In the genomic region with DNA sequence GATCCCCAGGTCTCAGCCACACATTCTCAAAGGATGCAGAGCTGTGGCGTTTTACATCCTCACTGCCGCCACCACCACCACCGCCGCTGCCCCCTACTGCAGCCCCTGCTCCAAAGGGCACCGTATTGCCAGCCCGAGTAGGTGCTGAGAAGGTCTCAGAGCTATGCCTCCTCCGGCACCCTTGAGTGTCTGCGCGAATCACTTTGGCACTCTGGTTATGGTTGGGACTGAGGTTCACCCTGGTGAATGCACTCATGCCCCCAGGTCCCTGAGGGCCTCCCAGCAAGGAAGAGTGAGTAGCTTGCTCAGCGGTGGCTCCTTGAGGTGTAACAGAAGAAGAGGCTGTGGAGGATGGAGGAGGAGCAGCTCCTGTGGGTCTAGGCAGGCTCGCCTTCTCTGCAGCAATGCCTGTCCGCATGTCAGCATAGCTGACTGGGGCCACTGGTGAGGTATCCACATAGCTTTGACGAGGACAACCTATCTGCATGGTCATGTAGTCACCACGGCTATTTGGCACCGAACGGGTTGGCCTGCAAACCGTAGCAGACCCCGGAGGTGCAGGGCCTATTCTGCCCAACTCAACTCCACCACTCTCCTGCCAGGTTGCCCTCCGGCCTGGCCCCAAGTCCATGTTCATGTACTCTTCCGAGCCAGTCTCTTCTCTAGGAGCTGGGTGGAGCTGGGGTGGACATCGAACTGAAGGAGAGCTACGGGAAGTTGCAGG, we compare ENCODE assay signal across 9 mouse cellular contexts. TPM values are rescaled to one million over a fixed set of nuclear protein-coding genes. Genes with fewer than 3 reads are reported as not detected.
DNase-seq lines count a peak whose midpoint lies in the region; ATAC-seq and TF ChIP-seq lines count a peak whose summit lies in the region.
"Had no signal": no experiment of that assay in that cellular context is flagged by ENCODE, and none has a peak within 500 bp of the region (broad histone marks: within the 10 kb centered on the region; RNA-seq: fewer than 3 reads in every experiment).

No protein-coding gene starts in this region.

- peak; percentile 17 to 22 for DNase-seq in left cerebral cortex, postnatal 36 days (ENCODE audit: low spot score in 2 of 2)
- no peak for DNase-seq in left cerebral cortex, adult 8-10 months (ENCODE audit: low spot score in 2 of 2)
- DNase-seq in adrenal gland, postnatal 36 days, result peak; percentile 8 to 21
- no peak for DNase-seq in hindbrain, embryonic 14.5 days (ENCODE audit: low spot score)
- DNase-seq in liver, embryonic 13.5 days, result no peak
- peak; percentile 15 for DNase-seq in stomach, postnatal 0 days (ENCODE audit: low spot score)
- DNase-seq in frontal cortex, adult 2 months (ENCODE audit: extremely low spot score in 1 of 2, low spot score in 1 of 2), result no peak

- H3K4me1 ChIP-seq in forebrain, embryonic 16.5 days (replicated peaks; ENCODE audit: control insufficient read depth, insufficient read depth, low read length), result peaks cover 56% of the 10 kb centered on the region
- H3K4me1 ChIP-seq in hindbrain, embryonic 14.5 days (replicated peaks; ENCODE audit: control insufficient read depth, insufficient read depth, low read length), result peaks cover 60% of the 10 kb centered on the region
- peaks cover 35% of the 10 kb centered on the region for H3K4me1 ChIP-seq in liver, embryonic 13.5 days (replicated peaks)
- peaks cover 6% of the 10 kb centered on the region; the same call in 1 of the 2 replicates for H3K4me1 ChIP-seq in stomach, postnatal 0 days (replicated peaks; ENCODE audit: control insufficient read depth, insufficient read depth)

- no peaks in the 10 kb centered on the region for H3K36me3 ChIP-seq in forebrain, embryonic 16.5 days (ENCODE audit: control insufficient read depth, insufficient read depth)
- 0 out of 2 replicates have a peak, but pooled peaks cover 6% of the 10 kb centered on the region for H3K36me3 ChIP-seq in hindbrain, embryonic 14.5 days (replicated peaks; ENCODE audit: control insufficient read depth, insufficient read depth)
- peaks cover 16% of the 10 kb centered on the region for H3K36me3 ChIP-seq in liver, embryonic 13.5 days
- no peaks in the 10 kb centered on the region for H3K36me3 ChIP-seq in stomach, postnatal 0 days (ENCODE audit: control insufficient read depth, insufficient read depth, low read length)

- H3K4me2 ChIP-seq in forebrain, embryonic 16.5 days (ENCODE audit: low read length), result peak overlapping the region; percentile 85
- peak overlapping the region; percentile 90 for H3K4me2 ChIP-seq in hindbrain, embryonic 14.5 days (replicated peaks)
- peak overlapping the region; percentile 49 for H3K4me2 ChIP-seq in liver, embryonic 13.5 days
- H3K4me2 ChIP-seq in stomach, postnatal 0 days (replicated peaks; ENCODE audit: low read depth), result peak overlapping the region; percentile 86

- intact Hi-C loops in left cerebral cortex, postnatal 36 days (cut with DNase I), result no loop called here

- no peak for ATAC-seq in forebrain, embryonic 16.5 days
- no peak for ATAC-seq in hindbrain, embryonic 14.5 days (ENCODE audit: low FRiP score)
- ATAC-seq in liver, embryonic 13.5 days (ENCODE audit: low read depth), result no peak
- no peak for ATAC-seq in stomach, postnatal 0 days (ENCODE audit: low FRiP score, low TSS enrichment)

- no peaks in the 10 kb centered on the region for H3K27me3 ChIP-seq in forebrain, embryonic 16.5 days (replicated peaks; ENCODE audit: control insufficient read depth, insufficient read depth, low read length)
- no peaks in the 10 kb centered on the region for H3K27me3 ChIP-seq in hindbrain, embryonic 14.5 days (ENCODE audit: control insufficient read depth, insufficient read depth, low read length)
- peaks cover 72% of the 10 kb centered on the region for H3K27me3 ChIP-seq in liver, embryonic 13.5 days
- no peaks in the 10 kb centered on the region for H3K27me3 ChIP-seq in stomach, postnatal 0 days (ENCODE audit: control insufficient read depth, insufficient read depth, low read length)

- peak overlapping the region; percentile 49 for H3K4me3 ChIP-seq in forebrain, embryonic 16.5 days (replicated peaks; ENCODE audit: low read length)
- H3K4me3 ChIP-seq in hindbrain, embryonic 14.5 days (replicated peaks; ENCODE audit: low read length), result peak overlapping the region; percentile 68
- peak overlapping the region; percentile 34 for H3K4me3 ChIP-seq in liver, embryonic 13.5 days (replicated peaks)
- peak overlapping the region; percentile 47 for H3K4me3 ChIP-seq in stomach, postnatal 0 days (ENCODE audit: low read depth, low read length)

- TF ChIP-seq CTCF in stomach, postnatal 0 days (IDR thresholded peaks at IDR 0.05; ENCODE audit: low read depth), result no peak

- 50% methylated on average over 22 of the region's 22 CpGs for WGBS in forebrain, embryonic 16.5 days
- WGBS in hindbrain, embryonic 14.5 days, result 60% methylated on average over 22 of the region's 22 CpGs
- 66% methylated on average over 22 of the region's 22 CpGs for WGBS in liver, embryonic 13.5 days (ENCODE audit: insufficient replicate concordance)
- WGBS in stomach, postnatal 0 days, result 47% methylated on average over 22 of the region's 22 CpGs

- H3K9ac ChIP-seq in forebrain, embryonic 16.5 days (replicated peaks; ENCODE audit: low read depth, low read length), result peak overlapping the region; percentile 64
- H3K9ac ChIP-seq in hindbrain, embryonic 14.5 days, result peak overlapping the region; percentile 64
- H3K9ac ChIP-seq in liver, embryonic 13.5 days, result peak overlapping the region; percentile 43
- peak overlapping the region; percentile 60 for H3K9ac ChIP-seq in stomach, postnatal 0 days (ENCODE audit: low read length)

- no peaks in the 10 kb centered on the region for H3K9me3 ChIP-seq in forebrain, embryonic 16.5 days (ENCODE audit: control insufficient read depth, low read length)
- H3K9me3 ChIP-seq in hindbrain, embryonic 14.5 days (ENCODE audit: control insufficient read depth, low read length), result no peaks in the 10 kb centered on the region
- no peaks in the 10 kb centered on the region for H3K9me3 ChIP-seq in liver, embryonic 13.5 days (replicated peaks)
- no peaks in the 10 kb centered on the region for H3K9me3 ChIP-seq in stomach, postnatal 0 days (ENCODE audit: control insufficient read depth, low read length)

- H3K27ac ChIP-seq in forebrain, embryonic 16.5 days (ENCODE audit: low read length), result peak overlapping the region; percentile 50
- H3K27ac ChIP-seq in hindbrain, embryonic 14.5 days, result peak overlapping the region; percentile 57; the same call in 1 of the 2 replicates
- no peak overlapping the region; the same call in 1 of the 2 replicates for H3K27ac ChIP-seq in liver, embryonic 13.5 days
- peak overlapping the region; percentile 58 for H3K27ac ChIP-seq in stomach, postnatal 0 days (replicated peaks)

- no peak for TF ChIP-seq EP300 in stomach, postnatal 0 days (optimal IDR thresholded peaks at IDR 0.05)

RNA-seq across cellular contexts. Expression of gene Irs1, which starts 4.0 kb away (rescaled TPM):
- 10 to 100 TPM; 16.1 to 16.3 TPM for total RNA-seq in left cerebral cortex, postnatal 36 days (2021)
- 10 to 100 TPM; 14.2 to 15.8 (median 14.9) TPM for total RNA-seq in left cerebral cortex, adult 8-10 months (2022)
- 10 to 100 TPM; 14.8 to 16.7 TPM for total RNA-seq in adrenal gland, postnatal 36 days (2021)
- 9.2 and 11.0 TPM in 2 replicates for polyA plus RNA-seq in forebrain, embryonic 16.5 days (2015; fragmentation: Nextera tagmentation; extraction: Ambion mirVana)
- 10.2 and 11.2 TPM in 2 replicates for polyA plus RNA-seq in hindbrain, embryonic 14.5 days (2014; fragmentation: Nextera tagmentation; extraction: Ambion mirVana)
- 0.75 and 0.96 TPM in 2 replicates for polyA plus RNA-seq in liver, embryonic 13.5 days (2015; fragmentation: Nextera tagmentation; extraction: Ambion mirVana)
- 1.6 and 1.9 TPM in 2 replicates for polyA plus RNA-seq in stomach, postnatal 0 days (2015; fragmentation: Nextera tagmentation; extraction: Ambion mirVana)
- polyA plus RNA-seq in frontal cortex, adult 2 months (2012; rRNA removed), result 8.5 and 9.5 TPM in 2 replicates

RNA-seq across cellular contexts. Expression of gene Rhbdd1, which starts 29.0 kb away (rescaled TPM):
- 1 to 10 TPM; 6.6 to 7.7 TPM for total RNA-seq in left cerebral cortex, postnatal 36 days (2021)
- total RNA-seq in left cerebral cortex, adult 8-10 months (2022), result 10 to 100 TPM in 1 of 4 experiments, 1 to 10 TPM in 3; 8.5 to 10.5 (median 9.4) TPM
- 10 to 100 TPM; 30.0 to 42.7 TPM for total RNA-seq in adrenal gland, postnatal 36 days (2021)
- 4.6 and 5.8 TPM in 2 replicates for polyA plus RNA-seq in forebrain, embryonic 16.5 days (2015; fragmentation: Nextera tagmentation; extraction: Ambion mirVana)
- 2.6 and 3.1 TPM in 2 replicates for polyA plus RNA-seq in hindbrain, embryonic 14.5 days (2014; fragmentation: Nextera tagmentation; extraction: Ambion mirVana)
- 8.6 and 10.3 TPM in 2 replicates for polyA plus RNA-seq in liver, embryonic 13.5 days (2015; fragmentation: Nextera tagmentation; extraction: Ambion mirVana)
- 7.5 and 7.9 TPM in 2 replicates for polyA plus RNA-seq in stomach, postnatal 0 days (2015; fragmentation: Nextera tagmentation; extraction: Ambion mirVana)
- polyA plus RNA-seq in frontal cortex, adult 2 months (2012; rRNA removed), result 6.1 and 7.0 TPM in 2 replicates

RNA-seq across cellular contexts. Expression of gene Gm9747, which starts 54.3 kb away (rescaled TPM):
- total RNA-seq in left cerebral cortex, postnatal 36 days (2021), result not detected
- not detected for total RNA-seq in left cerebral cortex, adult 8-10 months (2022)
- not detected for total RNA-seq in adrenal gland, postnatal 36 days (2021)
- 30.1 and 34.5 TPM in 2 replicates for polyA plus RNA-seq in forebrain, embryonic 16.5 days (2015; fragmentation: Nextera tagmentation; extraction: Ambion mirVana)
- polyA plus RNA-seq in hindbrain, embryonic 14.5 days (2014; fragmentation: Nextera tagmentation; extraction: Ambion mirVana), result 32.6 and 34.5 TPM in 2 replicates
- polyA plus RNA-seq in liver, embryonic 13.5 days (2015; fragmentation: Nextera tagmentation; extraction: Ambion mirVana), result 2.6 and 3.3 TPM in 2 replicates
- polyA plus RNA-seq in stomach, postnatal 0 days (2015; fragmentation: Nextera tagmentation; extraction: Ambion mirVana), result 6.2 and 6.9 TPM in 2 replicates
- polyA plus RNA-seq in frontal cortex, adult 2 months (2012; rRNA removed), result 0.04 and 0.10 TPM in 2 replicates
- total RNA-seq: hematopoietic stem cell, adult 5-6 weeks had no signal

Comparison
In these comparisons a context has a peak if more than half of its experiments do, and no peak if none do; other contexts are left out.
1. DNase-seq: peak in left cerebral cortex, postnatal 36 days (2 of 2), adrenal gland, postnatal 36 days (2 of 2) and stomach, postnatal 0 days (single experiment); none in left cerebral cortex, adult 8-10 months (0 of 2), hindbrain, embryonic 14.5 days (single experiment), liver, embryonic 13.5 days (single experiment) and frontal cortex, adult 2 months (0 of 2).
2. Peak in every context shown above with its lines, with median percentiles within 50 percentile points of each other: H3K4me2 ChIP-seq, H3K4me3 ChIP-seq and H3K9ac ChIP-seq.